Mouse (Mus musculus) liver, postnatal 0 days (tissue): ENCODE measurements around the gene Eif6. TPM values are rescaled to one million over a fixed set of nuclear protein-coding genes. Genes with fewer than 3 reads are reported as not detected.

Experiments
- ATAC-seq: fragments of 200-750 bp; cut with Nextera tagmentation; 2 replicates; pipeline ENCODE4 v1.8.0; 2017; ENCODE audit warnings: mild to moderate bottlenecking, moderate library complexity
- DNase-seq: peaks from one replicate; pipeline ENCODE4 v3.0.0-alpha.2; 2016
- H3K27ac ChIP-seq: fragments of 300-500 bp; sonication (generic); 2 replicates; pipeline ENCODE4 v1.5.1; 2014; ENCODE audit warnings: antibody characterized with exemption, moderate library complexity, mild to moderate bottlenecking, low read depth
- H3K27me3 ChIP-seq: fragments of 300-500 bp; sonication (generic); 2 replicates; pipeline ENCODE4 v1.6.1; 2014; ENCODE audit warnings: low read length, control low read depth, mixed read lengths; ENCODE audit not compliant: insufficient read depth
- H3K36me3 ChIP-seq: fragments of 300-500 bp; sonication (generic); replicated peaks from 2 replicates; pipeline ENCODE4 v1.6.1; 2014; ENCODE audit warnings: mild to moderate bottlenecking, control low read depth, low read length, moderate library complexity, mixed read lengths; ENCODE audit not compliant: insufficient read depth
- H3K4me1 ChIP-seq: fragments of 300-500 bp; sonication (generic); 2 replicates; pipeline ENCODE4 v1.6.1; 2014; ENCODE audit warnings: antibody characterized with exemption, mild to moderate bottlenecking, control low read depth; ENCODE audit not compliant: insufficient read depth
- H3K4me2 ChIP-seq: fragments of 300-500 bp; sonication (generic); 2 replicates; pipeline ENCODE4 v1.6.1; 2014; ENCODE audit warnings: low read depth, mild to moderate bottlenecking, low read length, moderate library complexity, mixed read lengths
- H3K4me3 ChIP-seq: fragments of 300-500 bp; sonication (generic); 2 replicates; pipeline ENCODE4 v1.5.1; 2014; ENCODE audit warnings: low read depth, low read length
- H3K9ac ChIP-seq: fragments of 300-500 bp; sonication (generic); replicated peaks from 2 replicates; pipeline ENCODE4 v1.6.1; 2014; ENCODE audit warnings: mild to moderate bottlenecking, moderate library complexity
- H3K9me3 ChIP-seq: fragments of 300-500 bp; sonication (generic); 2 replicates; pipeline ENCODE4 v1.6.1; 2016; ENCODE audit warnings: mild to moderate bottlenecking, control low read depth, low read length, mixed read lengths
- CTCF ChIP-seq: sonication (generic); IDR thresholded peaks from 2 replicates; pipeline ENCODE4 v1.5.1; 2016; ENCODE audit warnings: antibody characterized with exemption, low read depth
- EP300 ChIP-seq: IDR thresholded peaks from 2 replicates; pipeline ENCODE4 v1.6.1; 2016; ENCODE audit warnings: antibody characterized with exemption, low read depth, mild to moderate bottlenecking
- WGBS: fragments of 180-500 bp; shearing (Covaris S2); extraction: QIAGEN DNeasy Blood & Tissue Kit; methylation state at CpG from one replicate; pipeline ENCODE4 v1.1.7; 2014; ENCODE audit not compliant: insufficient replicate concordance; 5-methylcytosine and 5-hydroxymethylcytosine counted together
- polyA plus RNA-seq: library from polyadenylated mRNA; unstranded; fragments of >200 nt; fragmentation: Nextera tagmentation; extraction: Ambion mirVana; gene quantifications from 2 replicates; pipeline ENCODE4 v1.2.1, GENCODE M21; 2015

Eif6 gene
- polyA plus RNA-seq, result 120 and 130 TPM in 2 replicates

- Histone ChIP-seq H3K4me1 (peaks cover 16% of the 10 kb centered on the region), H3K4me3 (peak within 1 kb of the TSS; percentile 95), H3K27me3 (no peaks in the 10 kb centered on the region), H3K9me3 (no peaks in the 10 kb centered on the region), H3K36me3 (peaks cover 22% of the 10 kb centered on the region), H3K27ac (peak within 1 kb of the TSS; percentile 97), H3K4me2 (peak within 1 kb of the TSS; percentile 89), H3K9ac (peak within 1 kb of the TSS; percentile 93)
- 0 out of 2 replicates have a peak, but pooled peaks have one; percentile 74 for TF ChIP-seq EP300
- TF ChIP-seq CTCF, result no peak
- DNase-seq (peak; percentile 94), ATAC-seq (peak; percentile 95)
- 2% methylated on average over 27 of the region's 27 CpGs for WGBS
These were observed at the start of gene Eif6 for GRCm38 (mm10) chr2:155826630-155827424. Eif6 (minus strand) TSS chr2:155826925.

GRCm38 (mm10) chr2:155873636-155874035 lies 46.9 kb upstream of the Eif6 start:
- H3K4me3 ChIP-seq, result no peak overlapping the region
- no peak for TF ChIP-seq CTCF
- TF ChIP-seq EP300, result no peak
- peaks cover 16% of the 10 kb centered on the region; the same call in 1 of the 2 replicates for H3K36me3 ChIP-seq
- no peak overlapping the region for H3K4me2 ChIP-seq
- H3K27ac ChIP-seq, result no peak overlapping the region
- no peaks in the 10 kb centered on the region for H3K4me1 ChIP-seq
- no peak for DNase-seq
- no peak for ATAC-seq
- no peaks in the 10 kb centered on the region for H3K9me3 ChIP-seq
- H3K27me3 ChIP-seq, result no peaks in the 10 kb centered on the region
- H3K9ac ChIP-seq, result no peak overlapping the region
- 72% methylated on average over 6 of the region's 6 CpGs for WGBS

- Histone ChIP-seq H3K27me3 (no peaks in the 10 kb centered on the region), H3K36me3 (peaks cover 19% of the 10 kb centered on the region; the same call in 1 of the 2 replicates), H3K4me3 (no peak overlapping the region), H3K9me3 (no peaks in the 10 kb centered on the region), H3K4me2 (no peak overlapping the region), H3K4me1 (no peaks in the 10 kb centered on the region), H3K27ac (no peak overlapping the region), H3K9ac (no peak overlapping the region)
- 73% methylated on average over 10 of the region's 10 CpGs for WGBS
- TF ChIP-seq EP300 (no peak), CTCF (no peak)
- ATAC-seq (no peak), DNase-seq (no peak)
These were observed 46.3 kb upstream of the Eif6 start for GRCm38 (mm10) chr2:155872930-155873507.

GRCm38 (mm10) chr2:155872486-155872885 lies 45.8 kb upstream of the Eif6 start:
- Histone ChIP-seq H3K4me1 (no peaks in the 10 kb centered on the region), H3K36me3 (peaks cover 19% of the 10 kb centered on the region; the same call in 1 of the 2 replicates), H3K4me2 (no peak overlapping the region), H3K27me3 (no peaks in the 10 kb centered on the region), H3K9ac (no peak overlapping the region), H3K27ac (no peak overlapping the region), H3K4me3 (no peak overlapping the region), H3K9me3 (no peaks in the 10 kb centered on the region)
- TF ChIP-seq EP300 (no peak), CTCF (no peak)
- WGBS, result 80% methylated on average over 8 of the region's 8 CpGs
- DNase-seq (no peak), ATAC-seq (no peak)

GRCm38 (mm10) chr2:155869772-155870171 lies 43.0 kb upstream of the Eif6 start:
- Histone ChIP-seq H3K9ac (no peak overlapping the region), H3K9me3 (no peaks in the 10 kb centered on the region), H3K27me3 (no peaks in the 10 kb centered on the region), H3K4me2 (no peak overlapping the region), H3K4me1 (no peaks in the 10 kb centered on the region), H3K27ac (no peak overlapping the region), H3K36me3 (peaks cover 10% of the 10 kb centered on the region; the same call in 1 of the 2 replicates), H3K4me3 (no peak overlapping the region)
- no peak for DNase-seq
- WGBS, result 62% methylated on average over 5 of the region's 5 CpGs
- peak; percentile 48; the same call in 1 of the 2 replicates for ATAC-seq
- TF ChIP-seq CTCF (no peak), EP300 (no peak)

GRCm38 (mm10) chr2:155868320-155868719 lies 41.6 kb upstream of the Eif6 start:
- ATAC-seq (no peak), DNase-seq (no peak)
- WGBS, result 71% methylated on average over 8 of the region's 8 CpGs
- no peak overlapping the region for H3K27ac ChIP-seq
- H3K4me2 ChIP-seq, result no peak overlapping the region
- no peaks in the 10 kb centered on the region for H3K4me1 ChIP-seq
- TF ChIP-seq CTCF (no peak), EP300 (no peak)
- no peak overlapping the region for H3K4me3 ChIP-seq
- no peaks in the 10 kb centered on the region for H3K27me3 ChIP-seq
- no peaks in the 10 kb centered on the region for H3K9me3 ChIP-seq
- no peak overlapping the region for H3K9ac ChIP-seq
- H3K36me3 ChIP-seq, result peaks cover 7% of the 10 kb centered on the region; the same call in 1 of the 2 replicates
